Mouse (Mus musculus): ENCODE measurements around the gene Lrch1. TPM values are rescaled to one million over a fixed set of nuclear protein-coding genes. Genes with fewer than 3 reads are reported as not detected.

Gene Lrch1
- polyA plus RNA-seq, 1 experiment from 2014 or later: 18.3 TPM

- Histone ChIP-seq H3K9me3 (ENCODE audit: control insufficient read depth, low read length) (0 out of 2 replicates have a peak, but pooled peaks cover 3% of the 10 kb centered on the region), H3K9ac (ENCODE audit: low read length) (no peak overlapping the region), H3K36me3 (ENCODE audit: control insufficient read depth, insufficient read depth, low read length) (0 out of 2 replicates have a peak, but pooled peaks cover 2% of the 10 kb centered on the region), H3K27me3 (ENCODE audit: control insufficient read depth, insufficient read depth, low read depth, low read length) (no peaks in the 10 kb centered on the region), H3K4me2 (ENCODE audit: low read depth, low read length) (no peak overlapping the region), H3K4me1 (replicated peaks; ENCODE audit: control insufficient read depth, insufficient read depth, low read length) (peaks cover 3% of the 10 kb centered on the region; the same call in 1 of the 2 replicates), H3K27ac (ENCODE audit: low read length) (no peak overlapping the region), H3K4me3 (ENCODE audit: low read length) (no peak overlapping the region)
- WGBS: 68% methylated on average over 2 of the region's 2 CpGs
- ATAC-seq (ENCODE audit: low read depth): no peak
Observed at GRCm38 (mm10) chr14:74929739-74930138, 17.9 kb downstream of the Lrch1 start.

- no peak for ATAC-seq (ENCODE audit: low read depth)
- WGBS: 83% methylated on average over 8 of the region's 8 CpGs
Observed at GRCm38 (mm10) chr14:74928809-74929432, 18.8 kb downstream of the Lrch1 start.

GRCm38 (mm10) chr14:74926899-74927571 lies 20.6 kb downstream of the Lrch1 start:
- peaks cover 10% of the 10 kb centered on the region; the same call in 1 of the 2 replicates for H3K4me1 ChIP-seq (replicated peaks; ENCODE audit: control insufficient read depth, insufficient read depth, low read length)
- 32% methylated on average over 11 of the region's 11 CpGs for WGBS

More at GRCm38 (mm10) chr14:74928809-74929432, 18.8 kb downstream of the Lrch1 start:
- Histone ChIP-seq H3K36me3 (ENCODE audit: control insufficient read depth, insufficient read depth, low read length) (0 out of 2 replicates have a peak, but pooled peaks cover 2% of the 10 kb centered on the region), H3K4me3 (ENCODE audit: low read length) (no peak overlapping the region), H3K9me3 (ENCODE audit: control insufficient read depth, low read length) (0 out of 2 replicates have a peak, but pooled peaks cover 3% of the 10 kb centered on the region), H3K4me1 (replicated peaks; ENCODE audit: control insufficient read depth, insufficient read depth, low read length) (peaks cover 3% of the 10 kb centered on the region; the same call in 1 of the 2 replicates), H3K9ac (ENCODE audit: low read length) (no peak overlapping the region), H3K4me2 (ENCODE audit: low read depth, low read length) (no peak overlapping the region), H3K27ac (ENCODE audit: low read length) (no peak overlapping the region), H3K27me3 (ENCODE audit: control insufficient read depth, insufficient read depth, low read depth, low read length) (no peaks in the 10 kb centered on the region)

DNA sequence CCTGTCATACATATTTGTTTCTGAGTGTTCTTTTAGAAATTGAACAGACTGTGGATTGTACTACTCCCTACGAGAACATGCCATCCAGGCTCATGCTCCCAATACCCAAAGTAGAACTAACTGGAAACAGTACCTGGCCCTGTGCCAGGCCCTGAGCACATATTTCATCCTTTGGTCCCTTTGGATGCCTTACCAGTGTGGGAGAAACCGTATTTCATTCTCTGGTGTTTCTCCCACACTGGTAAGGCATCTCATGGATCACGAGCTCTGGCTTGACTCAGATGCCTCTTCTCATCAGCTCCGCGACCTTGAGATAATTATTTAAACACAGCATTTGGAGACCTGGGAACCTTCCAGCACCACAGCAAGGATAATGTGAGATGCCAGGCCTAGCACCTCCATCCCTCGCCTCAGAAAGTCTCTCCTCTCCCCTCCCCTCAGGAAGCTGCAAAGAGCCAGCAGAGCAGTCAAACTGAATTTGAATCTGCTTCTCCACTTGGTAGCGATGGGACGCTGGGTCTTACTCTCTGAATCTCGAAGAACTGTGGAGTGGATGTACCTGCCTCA lies 21.6 kb downstream of the Lrch1 start:
- Histone ChIP-seq H3K9ac (ENCODE audit: low read length) (no peak overlapping the region), H3K27ac (ENCODE audit: low read length) (no peak overlapping the region), H3K36me3 (ENCODE audit: control insufficient read depth, insufficient read depth, low read length) (no peaks in the 10 kb centered on the region), H3K27me3 (ENCODE audit: control insufficient read depth, insufficient read depth, low read depth, low read length) (no peaks in the 10 kb centered on the region), H3K4me2 (ENCODE audit: low read depth, low read length) (no peak overlapping the region), H3K4me1 (replicated peaks; ENCODE audit: control insufficient read depth, insufficient read depth, low read length) (peaks cover 10% of the 10 kb centered on the region; the same call in 1 of the 2 replicates), H3K4me3 (ENCODE audit: low read length) (no peak overlapping the region), H3K9me3 (ENCODE audit: control insufficient read depth, low read length) (0 out of 2 replicates have a peak, but pooled peaks cover 3% of the 10 kb centered on the region)
- WGBS: 64% methylated on average over 9 of the region's 9 CpGs
- ATAC-seq (ENCODE audit: low read depth): no peak

More at GRCm38 (mm10) chr14:74926899-74927571, 20.6 kb downstream of the Lrch1 start:
- no peak overlapping the region for H3K27ac ChIP-seq (ENCODE audit: low read length)
- no peak overlapping the region for H3K4me2 ChIP-seq (ENCODE audit: low read depth, low read length)
- 0 out of 2 replicates have a peak, but pooled peaks cover 3% of the 10 kb centered on the region for H3K9me3 ChIP-seq (ENCODE audit: control insufficient read depth, low read length)
- H3K9ac ChIP-seq (ENCODE audit: low read length): no peak overlapping the region
- no peaks in the 10 kb centered on the region for H3K36me3 ChIP-seq (ENCODE audit: control insufficient read depth, insufficient read depth, low read length)
- H3K27me3 ChIP-seq (ENCODE audit: control insufficient read depth, insufficient read depth, low read depth, low read length): no peaks in the 10 kb centered on the region
- peak; percentile 85 for ATAC-seq (ENCODE audit: low read depth)
- H3K4me3 ChIP-seq (ENCODE audit: low read length): no peak overlapping the region

DNA sequence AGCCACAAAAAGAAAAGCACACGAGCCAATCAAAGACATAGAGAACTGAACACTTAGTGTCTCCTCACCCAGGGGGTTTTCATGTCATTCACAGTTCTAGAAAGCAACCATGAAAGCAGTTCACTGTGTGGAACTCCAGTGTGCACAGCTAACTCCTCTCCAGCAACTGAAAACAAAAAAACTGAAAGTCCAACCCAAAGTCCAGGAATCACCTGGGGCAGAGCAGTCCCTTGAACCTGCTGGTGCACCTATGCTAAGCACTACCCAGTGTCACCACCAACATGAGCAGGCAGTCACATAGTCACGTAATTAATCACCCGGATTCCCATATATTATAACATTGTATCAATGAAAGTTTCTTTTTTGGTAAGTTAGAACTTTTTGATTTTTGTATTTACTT lies 23.2 kb downstream of the Lrch1 start:
- 0 out of 2 replicates have a peak, but pooled peaks cover 3% of the 10 kb centered on the region for H3K9me3 ChIP-seq (ENCODE audit: control insufficient read depth, low read length)
- H3K27me3 ChIP-seq (ENCODE audit: control insufficient read depth, insufficient read depth, low read depth, low read length): no peaks in the 10 kb centered on the region
- H3K4me1 ChIP-seq (replicated peaks; ENCODE audit: control insufficient read depth, insufficient read depth, low read length): peaks cover 10% of the 10 kb centered on the region; the same call in 1 of the 2 replicates
- H3K4me3 ChIP-seq (ENCODE audit: low read length): no peak overlapping the region
- H3K36me3 ChIP-seq (ENCODE audit: control insufficient read depth, insufficient read depth, low read length): no peaks in the 10 kb centered on the region
- no peak overlapping the region for H3K9ac ChIP-seq (ENCODE audit: low read length)
- H3K4me2 ChIP-seq (ENCODE audit: low read depth, low read length): no peak overlapping the region
- WGBS: 70% methylated on average over 3 of the region's 3 CpGs
- no peak for ATAC-seq (ENCODE audit: low read depth)
- no peak overlapping the region for H3K27ac ChIP-seq (ENCODE audit: low read length)

GRCm38 (mm10) chr14:74924031-74924430 lies 23.6 kb downstream of the Lrch1 start:
- H3K27ac ChIP-seq (ENCODE audit: low read length): no peak overlapping the region
- 64% methylated on average over 2 of the region's 2 CpGs for WGBS

GRCm38 (mm10) chr14:74922039-74922736 lies 25.5 kb downstream of the Lrch1 start:
- ATAC-seq (ENCODE audit: low read depth): peak; percentile 21
- H3K9ac ChIP-seq (ENCODE audit: low read length): no peak overlapping the region
- H3K27me3 ChIP-seq (ENCODE audit: control insufficient read depth, insufficient read depth, low read depth, low read length): no peaks in the 10 kb centered on the region
- no peak overlapping the region for H3K4me3 ChIP-seq (ENCODE audit: low read length)
- H3K4me1 ChIP-seq (replicated peaks; ENCODE audit: control insufficient read depth, insufficient read depth, low read length): peaks cover 11% of the 10 kb centered on the region
- H3K27ac ChIP-seq (ENCODE audit: low read length): no peak overlapping the region
- 0 out of 2 replicates have a peak, but pooled peaks cover 3% of the 10 kb centered on the region for H3K9me3 ChIP-seq (ENCODE audit: control insufficient read depth, low read length)
- no peak overlapping the region for H3K4me2 ChIP-seq (ENCODE audit: low read depth, low read length)
- no peaks in the 10 kb centered on the region for H3K36me3 ChIP-seq (ENCODE audit: control insufficient read depth, insufficient read depth, low read length)
- WGBS: 49% methylated on average over 12 of the region's 12 CpGs

More at GRCm38 (mm10) chr14:74924031-74924430, 23.6 kb downstream of the Lrch1 start:
- H3K4me3 ChIP-seq (ENCODE audit: low read length): no peak overlapping the region
- H3K9me3 ChIP-seq (ENCODE audit: control insufficient read depth, low read length): 0 out of 2 replicates have a peak, but pooled peaks cover 3% of the 10 kb centered on the region
- peaks cover 10% of the 10 kb centered on the region; the same call in 1 of the 2 replicates for H3K4me1 ChIP-seq (replicated peaks; ENCODE audit: control insufficient read depth, insufficient read depth, low read length)
- no peak overlapping the region for H3K4me2 ChIP-seq (ENCODE audit: low read depth, low read length)
- ATAC-seq (ENCODE audit: low read depth): no peak
- no peak overlapping the region for H3K9ac ChIP-seq (ENCODE audit: low read length)
- no peaks in the 10 kb centered on the region for H3K36me3 ChIP-seq (ENCODE audit: control insufficient read depth, insufficient read depth, low read length)
- H3K27me3 ChIP-seq (ENCODE audit: control insufficient read depth, insufficient read depth, low read depth, low read length): no peaks in the 10 kb centered on the region

DNA sequence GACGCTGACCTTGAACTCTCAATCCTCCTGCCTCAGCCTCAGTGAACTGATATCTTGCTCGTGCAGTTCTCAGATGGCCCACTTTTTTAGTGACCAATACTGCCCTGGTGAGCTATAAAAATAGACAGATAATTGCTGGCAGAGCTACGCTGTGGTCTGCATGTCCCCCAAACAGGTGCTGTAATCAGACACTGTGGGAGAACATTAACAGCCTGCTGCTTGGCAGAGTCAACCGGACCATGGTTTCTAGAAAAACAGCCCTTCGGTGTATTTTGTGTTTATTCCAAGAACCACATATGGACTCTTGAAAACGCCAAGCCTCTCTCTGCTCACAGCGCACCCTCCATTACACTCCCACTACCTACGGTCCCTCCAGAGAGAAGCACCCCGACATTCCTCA lies 26.2 kb downstream of the Lrch1 start:
- no peak overlapping the region for H3K9ac ChIP-seq (ENCODE audit: low read length)
- H3K9me3 ChIP-seq (ENCODE audit: control insufficient read depth, low read length): 0 out of 2 replicates have a peak, but pooled peaks cover 3% of the 10 kb centered on the region
- H3K27me3 ChIP-seq (ENCODE audit: control insufficient read depth, insufficient read depth, low read depth, low read length): no peaks in the 10 kb centered on the region
- H3K4me1 ChIP-seq (replicated peaks; ENCODE audit: control insufficient read depth, insufficient read depth, low read length): peaks cover 14% of the 10 kb centered on the region
- H3K36me3 ChIP-seq (ENCODE audit: control insufficient read depth, insufficient read depth, low read length): no peaks in the 10 kb centered on the region
- ATAC-seq (ENCODE audit: low read depth): peak; percentile 15; the same call in 1 of the 2 replicates
- 83% methylated on average over 9 of the region's 9 CpGs for WGBS
- no peak overlapping the region for H3K4me2 ChIP-seq (ENCODE audit: low read depth, low read length)
- H3K4me3 ChIP-seq (ENCODE audit: low read length): no peak overlapping the region
- no peak overlapping the region for H3K27ac ChIP-seq (ENCODE audit: low read length)

Measured in lung, embryonic 16.5 days (tissue).